Mouse (Mus musculus) hindbrain, embryonic 12.5 days (tissue): ENCODE data around the gene Zfp871. TPM values are rescaled to one million over a fixed set of nuclear protein-coding genes. Genes with fewer than 3 reads are reported as not detected.
A peak's percentile ranks its signal among the peaks of the same experiment; 100 is the strongest.
"Not testable (repeated sequence)": the region's sequence is repeated elsewhere in the genome, so short reads cannot be mapped to it uniquely, and the experiment has no call there.

ENCODE experiments used
- ATAC-seq: fragments of 200-750 bp; cut with Nextera tagmentation; 2 replicates; pipeline ENCODE4 v1.8.0; 2017; ENCODE audit warnings: moderate TSS enrichment; ENCODE audit not compliant: low FRiP score
- H3K27ac ChIP-seq: fragments of 300-500 bp; sonication (generic); 2 replicates; pipeline ENCODE4 v1.5.1; 2016; ENCODE audit warnings: mild to moderate bottlenecking
- H3K27me3 ChIP-seq: fragments of 300-500 bp; sonication (generic); 2 replicates; pipeline ENCODE4 v1.6.1; 2016; ENCODE audit warnings: mild to moderate bottlenecking
- H3K36me3 ChIP-seq: fragments of 300-500 bp; sonication (generic); 2 replicates; pipeline ENCODE4 v1.6.1; 2016; ENCODE audit warnings: mild to moderate bottlenecking
- H3K4me1 ChIP-seq: fragments of 300-500 bp; sonication (generic); 2 replicates; pipeline ENCODE4 v1.6.1; 2016
- H3K4me2 ChIP-seq: fragments of 300-500 bp; sonication (generic); replicated peaks from 2 replicates; pipeline ENCODE4 v1.6.1; 2016; ENCODE audit warnings: mild to moderate bottlenecking
- H3K4me3 ChIP-seq: fragments of 300-500 bp; sonication (generic); 2 replicates; pipeline ENCODE4 v1.5.1; 2016; ENCODE audit warnings: mild to moderate bottlenecking
- H3K9ac ChIP-seq: fragments of 300-500 bp; sonication (generic); 2 replicates; pipeline ENCODE4 v1.6.1; 2016; ENCODE audit warnings: mild to moderate bottlenecking, moderate library complexity
- H3K9me3 ChIP-seq: fragments of 300-500 bp; sonication (generic); replicated peaks from 2 replicates; pipeline ENCODE4 v1.6.1; 2016; ENCODE audit warnings: mild to moderate bottlenecking
- WGBS: fragments of 180-500 bp; shearing (Covaris S2); methylation state at CpG from one replicate; pipeline ENCODE4 v1.1.7; 2016; 5-methylcytosine and 5-hydroxymethylcytosine counted together
- polyA plus RNA-seq: library from polyadenylated mRNA; unstranded; fragments of >200 nt; fragmentation: Nextera tagmentation; extraction: Ambion mirVana; gene quantifications from 2 replicates; pipeline ENCODE4 v1.2.1, GENCODE M21; 2016

The Zfp871 gene
- polyA plus RNA-seq, 1 experiment from 2014 or later: 49.9 TPM

DNA sequence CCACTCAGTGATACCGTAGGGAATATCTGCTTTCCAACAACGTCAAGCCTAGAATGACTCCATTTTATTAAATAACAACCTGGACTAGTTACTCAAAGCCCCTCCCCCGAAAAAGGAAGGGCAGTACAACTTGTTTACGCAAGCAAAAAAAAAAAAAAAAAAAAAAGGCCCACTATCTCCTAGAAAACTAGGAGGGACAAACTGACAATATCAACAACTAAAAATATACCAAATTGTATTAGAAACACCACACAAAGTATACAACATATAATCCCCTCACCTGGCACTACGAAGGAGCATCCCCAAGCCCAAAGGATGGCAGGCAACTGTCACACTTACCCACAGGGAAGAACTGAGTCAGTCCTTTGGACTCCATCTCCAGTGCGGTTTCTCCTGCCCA, 1.1 kb downstream of the Zfp871 start:
- 72% methylated on average over 6 of the region's 6 CpGs for WGBS
- no peak for ATAC-seq
- H3K9me3 ChIP-seq: 0 out of 2 replicates have a peak, but pooled peaks cover 4% of the 10 kb centered on the region
- peaks cover 20% of the 10 kb centered on the region for H3K36me3 ChIP-seq
- peak overlapping the region; percentile 94 for H3K9ac ChIP-seq
- peak overlapping the region; percentile 63 for H3K4me2 ChIP-seq
- H3K27me3 ChIP-seq: no peaks in the 10 kb centered on the region
- H3K4me3 ChIP-seq: peak overlapping the region; percentile 89
- H3K27ac ChIP-seq: no peak overlapping the region
- H3K4me1 ChIP-seq: peaks cover 24% of the 10 kb centered on the region

DNA sequence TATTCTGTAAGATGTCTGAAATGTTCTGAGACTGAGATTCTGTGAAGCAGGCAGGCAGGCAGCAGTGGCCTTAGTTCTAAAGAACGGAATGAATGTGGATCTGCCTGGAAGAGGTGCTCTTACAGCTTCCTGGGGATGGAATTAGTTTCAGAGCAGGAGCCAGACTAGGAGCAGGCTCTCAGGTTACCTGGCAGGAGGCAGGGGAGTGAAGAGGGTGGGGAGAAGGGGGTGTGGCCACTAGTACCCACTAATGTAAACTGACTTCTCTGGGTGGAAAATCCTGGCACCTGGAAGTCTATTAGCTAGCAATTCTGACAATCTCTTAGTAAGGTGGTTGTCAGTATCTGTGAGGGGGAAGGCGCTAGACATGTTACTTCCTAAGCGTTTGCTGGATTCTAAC, 2.4 kb downstream of the Zfp871 start:
- peak overlapping the region; percentile 26; the same call in 1 of the 2 replicates for H3K4me2 ChIP-seq
- 88% methylated on average over 3 of the region's 3 CpGs for WGBS

DNA sequence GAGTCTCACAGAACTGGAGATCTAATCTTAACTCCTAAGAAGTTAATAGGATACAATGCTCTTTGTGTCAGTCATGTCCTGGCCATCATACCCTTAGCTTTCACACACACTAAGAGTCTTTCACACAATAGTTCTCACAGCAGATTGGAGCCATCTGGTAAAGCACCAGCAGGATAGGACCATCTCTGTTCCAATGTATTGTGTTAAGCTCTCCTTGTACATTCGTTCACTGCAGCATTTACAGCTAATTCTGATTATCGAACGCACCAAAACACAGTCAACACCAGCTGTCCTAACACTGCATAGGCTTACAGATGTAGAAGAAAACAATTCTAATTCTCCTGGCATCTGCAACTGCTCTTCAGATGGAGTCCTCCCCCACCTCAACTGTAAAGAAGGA, 10.5 kb downstream of the Zfp871 start:
- Histone ChIP-seq H3K4me3 (no peak overlapping the region), H3K36me3 (peaks cover 53% of the 10 kb centered on the region)
- 97% methylated on average over 3 of the region's 3 CpGs for WGBS

More for the DNA sequence above, 2.4 kb downstream of the Zfp871 start:
- Histone ChIP-seq H3K27me3 (no peaks in the 10 kb centered on the region), H3K9ac (no peak overlapping the region), H3K27ac (no peak overlapping the region), H3K4me1 (peaks cover 24% of the 10 kb centered on the region), H3K36me3 (peaks cover 20% of the 10 kb centered on the region), H3K9me3 (0 out of 2 replicates have a peak, but pooled peaks cover 4% of the 10 kb centered on the region), H3K4me3 (no peak overlapping the region)
- ATAC-seq: no peak

DNA sequence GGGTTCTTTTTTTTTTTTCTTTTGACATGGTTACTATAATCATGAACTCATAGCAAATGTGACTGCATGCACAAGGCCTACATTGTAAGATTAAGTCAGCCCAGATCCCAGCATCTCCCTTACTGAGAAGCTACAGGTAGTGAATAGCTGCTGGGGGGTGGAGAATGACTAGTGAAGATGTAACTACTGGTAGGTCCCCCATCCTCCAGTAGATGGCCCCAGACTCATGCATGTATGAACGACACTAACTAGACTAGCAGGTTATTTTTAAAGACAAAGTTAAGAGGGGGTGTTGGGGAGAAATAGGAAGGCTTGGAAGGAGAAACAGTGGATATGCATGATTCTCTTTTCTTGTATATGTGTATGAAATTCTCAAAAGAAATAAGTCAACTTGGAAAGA, 16.9 kb downstream of the Zfp871 start:
- Histone ChIP-seq H3K4me1 (no peaks in the 10 kb centered on the region), H3K36me3 (peaks cover 86% of the 10 kb centered on the region), H3K9ac (no peak overlapping the region), H3K4me2 (no peak overlapping the region), H3K9me3 (peaks cover 3% of the 10 kb centered on the region; the same call in 1 of the 2 replicates), H3K27ac (no peak overlapping the region), H3K27me3 (no peaks in the 10 kb centered on the region), H3K4me3 (no peak overlapping the region)
- 92% methylated on average over 1 of the region's 1 CpGs for WGBS
- no peak for ATAC-seq

More for the DNA sequence above, 10.5 kb downstream of the Zfp871 start:
- Histone ChIP-seq H3K4me2 (no peak overlapping the region), H3K27ac (no peak overlapping the region), H3K4me1 (no peaks in the 10 kb centered on the region), H3K27me3 (no peaks in the 10 kb centered on the region), H3K9ac (no peak overlapping the region), H3K9me3 (no peaks in the 10 kb centered on the region)
- ATAC-seq: no peak

DNA sequence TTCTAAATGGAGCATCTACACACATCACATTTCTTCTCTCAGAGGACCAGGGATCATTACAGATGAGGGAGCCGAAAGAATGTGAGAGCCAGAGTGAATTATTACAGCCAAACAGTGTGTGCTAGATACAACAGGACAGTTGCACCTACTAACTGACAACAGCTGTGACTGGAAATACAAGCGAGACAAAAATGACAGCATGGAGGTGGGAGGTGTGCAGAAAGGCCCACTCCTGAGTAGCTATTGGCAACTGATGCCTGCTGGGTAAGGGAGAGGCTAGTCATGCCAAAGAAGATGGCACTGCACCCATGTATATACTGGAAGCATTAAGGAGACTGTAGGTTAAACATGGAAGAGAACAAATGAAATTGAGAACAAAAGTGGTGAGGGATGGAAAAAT, 21.7 kb downstream of the Zfp871 start:
- no peak overlapping the region for H3K9ac ChIP-seq
- no peak overlapping the region for H3K4me3 ChIP-seq
- H3K9me3 ChIP-seq: peaks cover 6% of the 10 kb centered on the region; the same call in 1 of the 2 replicates
- no peaks in the 10 kb centered on the region for H3K4me1 ChIP-seq
- WGBS: 99% methylated on average over 2 of the region's 2 CpGs
- no peaks in the 10 kb centered on the region for H3K27me3 ChIP-seq
- no peak overlapping the region for H3K27ac ChIP-seq
- ATAC-seq: no peak
- peaks cover 71% of the 10 kb centered on the region for H3K36me3 ChIP-seq
- H3K4me2 ChIP-seq: no peak overlapping the region

DNA sequence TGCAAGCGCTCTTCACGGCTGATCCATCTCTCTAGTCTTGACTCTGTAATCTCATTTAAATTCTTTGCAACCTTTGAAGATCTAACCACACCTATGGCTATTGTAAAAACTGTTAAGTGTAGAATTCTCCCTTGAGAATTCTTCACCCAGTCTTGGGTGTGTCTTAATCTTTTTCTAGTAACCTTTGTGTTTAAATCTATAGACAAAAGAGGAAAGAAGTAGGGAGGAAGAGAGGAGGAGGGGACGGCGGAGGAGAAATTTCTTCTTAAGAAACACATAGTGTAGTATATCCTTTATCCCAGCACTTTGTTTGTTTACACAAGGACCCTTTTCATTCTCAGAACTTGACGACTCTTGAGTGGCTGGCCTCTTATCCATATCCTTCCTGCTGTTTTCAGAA, 30.8 kb downstream of the Zfp871 start:
- no peaks in the 10 kb centered on the region for H3K27me3 ChIP-seq
- H3K9me3 ChIP-seq: no peaks in the 10 kb centered on the region
- H3K4me2 ChIP-seq: no peak overlapping the region
- H3K27ac ChIP-seq: no peak overlapping the region
- H3K4me1 ChIP-seq: no peaks in the 10 kb centered on the region
- ATAC-seq: no peak
- H3K4me3 ChIP-seq: no peak overlapping the region
- no peaks in the 10 kb centered on the region for H3K36me3 ChIP-seq
- no peak overlapping the region for H3K9ac ChIP-seq
- 73% methylated on average over 5 of the region's 5 CpGs for WGBS

DNA sequence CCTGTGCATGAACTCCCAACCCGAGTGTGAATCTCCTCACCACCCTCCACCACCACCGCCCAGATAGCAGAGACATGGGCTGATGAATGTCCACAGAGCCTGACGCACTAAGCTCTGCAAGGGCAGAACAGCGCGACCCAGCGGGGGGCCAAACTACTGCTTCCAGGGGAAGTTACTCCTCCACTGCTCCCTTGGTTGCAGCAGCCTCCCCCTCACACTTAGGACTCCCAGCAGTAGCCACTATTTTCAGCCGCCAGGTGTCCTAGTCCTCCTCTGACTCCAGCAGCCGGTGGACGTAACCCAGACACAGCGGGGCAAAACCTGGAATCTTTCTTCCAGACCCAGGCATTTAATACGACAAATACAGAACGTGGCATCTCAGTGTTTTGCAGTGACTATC, 34.5 kb downstream of the Zfp871 start:
- Histone ChIP-seq H3K4me3 (no peak overlapping the region), H3K4me2 (no peak overlapping the region), H3K36me3 (no peaks in the 10 kb centered on the region), H3K4me1 (no peaks in the 10 kb centered on the region), H3K9ac (no peak overlapping the region), H3K27ac (no peak overlapping the region), H3K9me3 (no peaks in the 10 kb centered on the region), H3K27me3 (no peaks in the 10 kb centered on the region)
- WGBS: 13% methylated on average over 12 of the region's 12 CpGs
- ATAC-seq: no peak

DNA sequence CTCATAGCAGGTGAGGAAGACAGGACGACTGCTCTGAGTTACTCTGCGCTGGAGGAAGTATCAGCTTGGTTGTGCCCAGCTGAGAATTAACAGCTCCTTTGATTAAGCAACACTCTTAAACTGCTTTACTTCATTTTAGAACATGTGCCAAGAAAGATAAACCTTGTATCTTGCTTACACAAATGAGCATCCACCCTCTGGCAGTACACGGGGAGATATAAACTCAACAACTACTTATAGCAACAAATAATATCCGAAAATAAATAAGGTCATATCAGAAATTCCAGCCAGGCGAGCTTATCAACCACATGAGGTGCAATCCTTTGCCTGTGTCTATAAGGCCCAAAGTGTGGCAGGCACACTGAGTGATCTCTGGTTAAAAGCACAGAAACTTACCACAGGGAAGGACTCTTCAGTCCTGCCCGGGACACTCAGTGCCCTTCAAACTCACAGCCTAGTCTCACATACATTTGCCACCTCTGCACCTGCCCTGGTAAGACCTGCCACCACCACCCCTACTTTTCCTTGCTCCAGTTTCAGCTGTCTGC, 35.2 kb downstream of the Zfp871 start:
- ATAC-seq: no peak
- no peak overlapping the region for H3K27ac ChIP-seq
- H3K4me3 ChIP-seq: no peak overlapping the region
- no peak overlapping the region for H3K4me2 ChIP-seq
- 88% methylated on average over 6 of the region's 6 CpGs for WGBS
- no peaks in the 10 kb centered on the region for H3K9me3 ChIP-seq
- H3K36me3 ChIP-seq: no peaks in the 10 kb centered on the region
- no peaks in the 10 kb centered on the region for H3K27me3 ChIP-seq
- no peak overlapping the region for H3K9ac ChIP-seq
- no peaks in the 10 kb centered on the region for H3K4me1 ChIP-seq

DNA sequence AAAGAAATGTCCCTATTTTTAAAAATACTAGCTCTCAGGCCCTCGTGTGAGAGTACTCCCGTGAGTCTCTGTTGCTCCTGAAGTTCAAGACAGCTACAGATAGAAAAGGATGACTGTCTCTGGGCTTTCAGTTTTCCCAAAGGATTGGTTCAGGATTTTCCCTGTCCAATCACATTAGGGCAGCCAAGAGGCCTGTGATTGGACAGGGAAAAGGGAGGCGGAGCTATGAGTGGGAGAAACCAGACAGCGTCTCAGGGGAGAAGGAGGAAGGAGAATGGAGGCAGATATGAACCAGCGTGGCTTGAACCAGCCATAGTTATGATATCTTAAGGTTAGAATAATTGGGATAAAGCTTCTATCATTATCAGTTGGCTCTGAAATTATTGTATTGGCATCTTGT, 37.5 kb downstream of the Zfp871 start:
- Histone ChIP-seq H3K9me3 (no peaks in the 10 kb centered on the region; the same call in 1 of the 2 replicates), H3K4me2 (no peak overlapping the region), H3K36me3 (no peaks in the 10 kb centered on the region), H3K9ac (no peak overlapping the region), H3K27ac (no peak overlapping the region), H3K4me1 (no peaks in the 10 kb centered on the region), H3K27me3 (no peaks in the 10 kb centered on the region), H3K4me3 (no peak overlapping the region)
- 49% methylated on average over 5 of the region's 5 CpGs for WGBS
- no peak for ATAC-seq

DNA sequence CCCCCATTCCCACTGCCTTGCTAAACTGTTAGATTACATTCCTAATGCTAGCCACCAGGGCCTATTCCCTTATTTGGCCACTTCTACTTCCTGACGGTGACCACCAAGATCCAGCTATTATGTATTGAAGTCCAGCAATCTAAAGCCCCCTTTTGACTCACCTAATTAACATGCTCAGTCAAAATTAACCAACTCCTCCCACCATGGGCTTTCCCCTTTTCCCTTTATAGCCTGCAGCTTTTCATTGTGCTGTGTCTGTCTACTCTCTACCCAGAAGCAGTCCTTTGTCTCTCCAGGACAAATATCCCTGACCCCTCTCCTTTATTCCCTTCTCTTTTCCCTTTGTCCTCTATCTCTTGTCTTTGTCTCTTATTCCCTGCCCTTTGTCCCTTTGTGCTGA, 47.0 kb downstream of the Zfp871 start:
- Histone ChIP-seq H3K36me3 (no peaks in the 10 kb centered on the region), H3K4me3 (no peak overlapping the region), H3K27me3 (no peaks in the 10 kb centered on the region), H3K4me2 (no peak overlapping the region), H3K9ac (no peak overlapping the region), H3K9me3 (no peaks in the 10 kb centered on the region), H3K27ac (no peak overlapping the region), H3K4me1 (peaks cover 7% of the 10 kb centered on the region)
- ATAC-seq: no peak
- WGBS: 33% methylated on average over 1 of the region's 1 CpGs

DNA sequence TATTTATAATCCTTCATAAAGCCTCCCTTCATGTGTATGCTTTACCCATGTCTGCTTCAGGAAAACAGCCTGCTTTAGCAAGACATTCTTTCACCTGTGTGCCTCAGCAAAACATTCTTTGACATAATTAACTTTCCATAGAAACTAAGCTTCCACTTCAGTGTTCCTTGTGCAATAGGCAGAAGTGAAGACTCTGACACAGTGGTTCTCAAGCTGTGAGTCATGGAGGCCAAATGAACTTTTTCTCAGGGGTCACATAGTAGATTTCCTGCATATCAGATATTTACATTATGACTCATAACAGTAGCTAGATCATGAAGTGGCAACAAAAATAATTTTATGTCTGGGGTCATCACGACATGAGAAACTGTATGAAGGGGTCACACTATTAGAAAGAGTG, 49.7 kb downstream of the Zfp871 start:
- no peak for ATAC-seq
- Histone ChIP-seq H3K4me3 (no peak overlapping the region), H3K27me3 (no peaks in the 10 kb centered on the region), H3K27ac (no peak overlapping the region), H3K4me2 (no peak overlapping the region), H3K36me3 (no peaks in the 10 kb centered on the region), H3K9me3 (no peaks in the 10 kb centered on the region), H3K4me1 (peaks cover 7% of the 10 kb centered on the region), H3K9ac (no peak overlapping the region)
- WGBS: 97% methylated on average over 1 of the region's 1 CpGs

DNA sequence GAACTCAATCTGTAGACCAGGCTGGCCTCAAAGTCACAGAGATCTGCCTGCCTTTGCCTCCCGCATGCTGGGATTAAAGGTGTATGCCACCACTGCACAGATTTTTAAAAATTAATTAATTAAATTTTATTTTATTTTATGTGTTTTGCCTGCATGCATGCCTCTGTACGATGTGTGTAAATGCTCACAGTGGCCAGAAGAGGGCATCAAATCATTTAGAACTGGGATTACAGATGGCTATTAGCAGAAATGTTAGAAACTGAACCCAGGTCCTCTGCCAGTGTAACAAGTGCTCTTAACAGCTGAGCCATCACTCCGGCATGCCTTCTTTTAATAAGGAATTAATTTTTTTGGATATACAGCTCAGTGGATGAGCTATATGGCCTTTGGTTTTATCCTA, 59.1 kb downstream of the Zfp871 start:
- no peak overlapping the region for H3K4me2 ChIP-seq
- no peak overlapping the region for H3K9ac ChIP-seq
- no peak for ATAC-seq
- no peaks in the 10 kb centered on the region for H3K27me3 ChIP-seq
- H3K27ac ChIP-seq: no peak overlapping the region
- H3K36me3 ChIP-seq: no peaks in the 10 kb centered on the region
- no peaks in the 10 kb centered on the region for H3K4me1 ChIP-seq
- H3K4me3 ChIP-seq: no peak overlapping the region
- H3K9me3 ChIP-seq: peaks cover 5% of the 10 kb centered on the region; the same call in 1 of the 2 replicates
- WGBS: 78% methylated on average over 3 of the region's 3 CpGs

DNA sequence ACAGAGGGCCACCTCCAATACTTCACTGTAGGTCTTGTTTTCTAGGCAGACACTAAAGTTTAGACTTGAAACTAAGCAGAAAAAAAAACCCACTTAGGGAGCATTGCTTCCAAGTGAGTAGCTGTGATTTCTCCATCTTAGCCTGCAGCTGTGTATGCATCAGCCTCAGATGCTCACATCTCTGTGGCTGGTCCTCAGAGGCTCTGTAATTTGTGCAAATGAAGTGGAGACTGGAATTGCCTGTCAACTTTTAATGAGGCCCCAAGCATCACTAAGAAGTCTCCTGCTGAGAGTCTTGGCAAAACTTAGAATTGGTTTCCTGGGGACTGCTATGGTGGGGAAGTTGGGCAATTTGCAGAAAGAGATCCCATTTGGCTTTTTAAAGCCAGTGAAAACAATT, 61.7 kb downstream of the Zfp871 start:
- not testable (repeated sequence) for H3K27ac ChIP-seq, H3K4me3 ChIP-seq, H3K9me3 ChIP-seq, H3K4me1 ChIP-seq, H3K36me3 ChIP-seq, H3K9ac ChIP-seq, ATAC-seq, H3K27me3 ChIP-seq, H3K4me2 ChIP-seq
